Mouse (Mus musculus) myocyte (in vitro differentiated cells): ENCODE results near the gene Nos1. TPM values are rescaled to one million over a fixed set of nuclear protein-coding genes. Genes with fewer than 3 reads are reported as not detected.
A peak's percentile ranks its signal among the peaks of the same experiment; 100 is the strongest.

Source experiments
- H3K27me3 ChIP-seq: one replicate; pipeline ENCODE4 v1.6.1; 2011; ENCODE audit not compliant: control insufficient read depth, insufficient read depth, insufficient read length
- H3K36me3 ChIP-seq: one replicate; pipeline ENCODE4 v1.6.1; 2011; ENCODE audit not compliant: control insufficient read depth, insufficient read depth
- H3K4me2 ChIP-seq: one replicate; pipeline ENCODE4 v1.6.1; 2011; ENCODE audit warnings: low read depth, control low read depth
- H3K4me3 ChIP-seq: one replicate; pipeline ENCODE4 v1.5.1; 2011; ENCODE audit warnings: mild to moderate bottlenecking, control low read depth, moderate library complexity
- H3K79me2 ChIP-seq: one replicate; pipeline ENCODE4 v1.6.1; 2011; ENCODE audit not compliant: control insufficient read depth, insufficient read depth
- H3ac ChIP-seq: one replicate; pipeline ENCODE4 v1.6.1; 2011; ENCODE audit not compliant: control insufficient read depth, insufficient read length
- CEBPB ChIP-seq: IDR thresholded peaks from 2 replicates; pipeline ENCODE4 v1.6.1; 2011; ENCODE audit warnings: mild to moderate bottlenecking, moderate library complexity; ENCODE audit not compliant: poor library complexity, insufficient read depth, severe bottlenecking
- E2F4 ChIP-seq: IDR thresholded peaks from one replicate; pipeline ENCODE4 v1.6.1; 2011; ENCODE audit warnings: mild to moderate bottlenecking, control low read depth, moderate library complexity; ENCODE audit not compliant: insufficient read depth
- MAX ChIP-seq: IDR thresholded peaks from one replicate; pipeline ENCODE4 v1.6.1; 2011; ENCODE audit warnings: low read depth, mild to moderate bottlenecking, control low read depth
- MYOD1 ChIP-seq, 3 experiments: IDR thresholded peaks; one replicate each; pipeline ENCODE4 v1.6.1; 2011; ENCODE audit warnings: control low read depth in 2 of 3, low read depth in 2 of 3, mild to moderate bottlenecking in 2 of 3, moderate library complexity in 1 of 3; ENCODE audit not compliant: insufficient read length in 2 of 3, control insufficient read depth in 1 of 3
- MYOG ChIP-seq, 3 experiments: IDR thresholded peaks; one replicate each; pipeline ENCODE4 v1.6.1; 2011; ENCODE audit warnings: control low read depth in 2 of 3, low read depth in 2 of 3, mild to moderate bottlenecking in 2 of 3; ENCODE audit not compliant: insufficient read length in 2 of 3, control insufficient read depth in 1 of 3, insufficient read depth in 1 of 3
- POLR2A ChIP-seq: IDR thresholded peaks from one replicate; pipeline ENCODE4 v1.6.1; 2011; ENCODE audit warnings: low read depth, mild to moderate bottlenecking, control low read depth, moderate library complexity; ENCODE audit not compliant: insufficient read length
- POLR2AphosphoS2 ChIP-seq: IDR thresholded peaks from one replicate; pipeline ENCODE4 v1.6.1; 2011; ENCODE audit warnings: low read depth, control low read depth; ENCODE audit not compliant: insufficient read length
- REST ChIP-seq: IDR thresholded peaks from one replicate; pipeline ENCODE4 v1.6.1; 2011; ENCODE audit warnings: mild to moderate bottlenecking, control low read depth, moderate library complexity; ENCODE audit not compliant: insufficient read depth, insufficient read length
- SRF ChIP-seq: IDR thresholded peaks from one replicate; pipeline ENCODE4 v1.6.1; 2011; ENCODE audit warnings: low read depth; ENCODE audit not compliant: control insufficient read depth, insufficient read length
- TCF12 ChIP-seq: IDR thresholded peaks from one replicate; pipeline ENCODE4 v1.6.1; 2011; ENCODE audit warnings: mild to moderate bottlenecking, control low read depth; ENCODE audit not compliant: poor library complexity, insufficient read depth, severe bottlenecking
- TCF3 ChIP-seq: IDR thresholded peaks from one replicate; pipeline ENCODE4 v1.6.1; 2011; ENCODE audit warnings: low read depth, control low read depth; ENCODE audit not compliant: insufficient read length
- USF1 ChIP-seq: IDR thresholded peaks from one replicate; pipeline ENCODE4 v1.6.1; 2011; ENCODE audit warnings: low read depth, mild to moderate bottlenecking, control low read depth, moderate library complexity
- polyA plus RNA-seq: library from polyadenylated mRNA; unstranded; fragments of >200 nt; fragmentation: generic; extraction: Trizol; gene quantifications from one replicate; pipeline ENCODE4 v1.2.1, GENCODE M21; 2012; ENCODE audit warnings: missing spikeins

The Nos1 gene
- polyA plus RNA-seq, 1 experiment: 0.30 TPM

GRCm38 (mm10) chr5:117976657-117977500, 196.0 kb downstream of the Nos1 start, which contains the start of gene Fbxo21:
TSS of gene Fbxo21 (plus strand) at chr5:117976730.
- H3K36me3 ChIP-seq: peaks cover 3% of the 10 kb centered on the region
- no peak for TF ChIP-seq USF1
- peak in 1 of 3 experiments; percentile 29 for TF ChIP-seq MYOG (IDR thresholded peaks at IDR 0.05; ENCODE audit: control insufficient read depth in 1 of 3, insufficient read depth in 1 of 3, insufficient read length in 2 of 3, low read depth in 2 of 3)
- no peak for TF ChIP-seq SRF
- peak in 1 of 3 experiments; percentile 48 for TF ChIP-seq MYOD1 (IDR thresholded peaks at IDR 0.05; ENCODE audit: control insufficient read depth in 1 of 3, insufficient read length in 2 of 3, low read depth in 2 of 3)
- TF ChIP-seq E2F4: no peak
- peak; percentile 34 for TF ChIP-seq POLR2AphosphoS2
- TF ChIP-seq REST: no peak
- no peak for TF ChIP-seq TCF12
- no peak for TF ChIP-seq MAX
- peak; percentile 77 for TF ChIP-seq POLR2A
- TF ChIP-seq TCF3: no peak
- no peak for TF ChIP-seq CEBPB

GRCm38 (mm10) chr5:117977501-117978158, 196.8 kb downstream of the Nos1 start:
- peak overlapping the region; percentile 24 for H3ac ChIP-seq
- H3K4me2 ChIP-seq: peak overlapping the region; percentile 70
- no peak for TF ChIP-seq POLR2A
- TF ChIP-seq POLR2AphosphoS2: no peak
- TF ChIP-seq MYOD1 (IDR thresholded peaks at IDR 0.05; ENCODE audit: control insufficient read depth in 1 of 3, insufficient read length in 2 of 3, low read depth in 2 of 3): no peak
- no peak for TF ChIP-seq USF1
- TF ChIP-seq REST: no peak
- no peak for TF ChIP-seq E2F4
- no peak for TF ChIP-seq MYOG (IDR thresholded peaks at IDR 0.05; ENCODE audit: control insufficient read depth in 1 of 3, insufficient read depth in 1 of 3, insufficient read length in 2 of 3, low read depth in 2 of 3)
- no peaks in the 10 kb centered on the region for H3K27me3 ChIP-seq
- H3K4me3 ChIP-seq: peak overlapping the region; percentile 18
- H3K36me3 ChIP-seq: peaks cover 3% of the 10 kb centered on the region
- H3K79me2 ChIP-seq: no peaks in the 10 kb centered on the region

More at GRCm38 (mm10) chr5:117976657-117977500, 196.0 kb downstream of the Nos1 start, which contains the start of gene Fbxo21:
- Histone ChIP-seq H3K4me2 (peak within 1 kb of the TSS; percentile 70), H3K79me2 (no peaks in the 10 kb centered on the region), H3K4me3 (peak within 1 kb of the TSS; percentile 18), H3ac (peak within 1 kb of the TSS; percentile 24), H3K27me3 (no peaks in the 10 kb centered on the region)

GRCm38 (mm10) chr5:117978159-117978697, 197.4 kb downstream of the Nos1 start:
- no peak overlapping the region for H3K4me3 ChIP-seq
- no peak overlapping the region for H3ac ChIP-seq
- no peak overlapping the region for H3K4me2 ChIP-seq
- no peaks in the 10 kb centered on the region for H3K79me2 ChIP-seq
- H3K36me3 ChIP-seq: peaks cover 3% of the 10 kb centered on the region
- no peaks in the 10 kb centered on the region for H3K27me3 ChIP-seq
- no peak for TF ChIP-seq POLR2A
- TF ChIP-seq CEBPB: no peak
- no peak for TF ChIP-seq TCF3
- TF ChIP-seq USF1: no peak
- TF ChIP-seq MAX: no peak
- no peak for TF ChIP-seq TCF12
- TF ChIP-seq POLR2AphosphoS2: no peak
- no peak for TF ChIP-seq MYOG (IDR thresholded peaks at IDR 0.05; ENCODE audit: control insufficient read depth in 1 of 3, insufficient read depth in 1 of 3, insufficient read length in 2 of 3, low read depth in 2 of 3)

- TF ChIP-seq USF1: no peak
- TF ChIP-seq SRF: no peak
- no peak for TF ChIP-seq MYOG (IDR thresholded peaks at IDR 0.05; ENCODE audit: control insufficient read depth in 1 of 3, insufficient read depth in 1 of 3, insufficient read length in 2 of 3, low read depth in 2 of 3)
- TF ChIP-seq E2F4: no peak
- TF ChIP-seq CEBPB: no peak
- no peak for TF ChIP-seq POLR2A
- no peak for TF ChIP-seq MYOD1 (IDR thresholded peaks at IDR 0.05; ENCODE audit: control insufficient read depth in 1 of 3, insufficient read length in 2 of 3, low read depth in 2 of 3)
- TF ChIP-seq TCF12: no peak
- TF ChIP-seq TCF3: no peak
- no peak for TF ChIP-seq MAX
- no peak for TF ChIP-seq REST
- TF ChIP-seq POLR2AphosphoS2: no peak
- H3K4me3 ChIP-seq: no peak overlapping the region
- no peak overlapping the region for H3K4me2 ChIP-seq
- H3ac ChIP-seq: no peak overlapping the region
- peaks cover 3% of the 10 kb centered on the region for H3K36me3 ChIP-seq
- no peaks in the 10 kb centered on the region for H3K27me3 ChIP-seq
- H3K79me2 ChIP-seq: no peaks in the 10 kb centered on the region
These were observed 198.2 kb downstream of the Nos1 start for GRCm38 (mm10) chr5:117979082-117979481.
